Mouse (Mus musculus) R1 (cell line): ENCODE results near the gene Trim71.

Source experiments
- DNase-seq: peaks from one replicate; pipeline ENCODE4 v3.0.0-alpha.2; 2018; ENCODE audit warnings: low read depth, low spot score

Trim71 gene

DNA sequence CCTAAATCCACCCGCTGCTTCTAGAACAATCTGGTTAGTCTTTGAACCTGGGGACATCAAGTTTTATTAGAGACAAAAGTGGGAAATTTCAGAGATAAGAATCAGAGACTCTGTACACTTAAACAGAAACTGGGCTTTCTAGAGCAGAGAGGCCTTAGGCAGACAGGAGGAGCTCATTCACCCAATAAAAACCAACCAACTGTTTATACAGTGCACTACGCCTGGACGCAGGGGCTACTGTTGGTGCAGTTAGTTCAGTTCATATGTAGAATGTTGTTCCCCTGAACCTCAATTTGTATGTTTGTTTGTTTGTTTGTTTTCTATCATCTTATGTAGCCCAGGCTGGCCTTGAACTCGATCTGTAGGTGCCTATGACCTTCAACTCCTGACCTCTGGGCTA lies 77.4 kb downstream of the Trim71 start:
- DNase-seq, result no peak

DNA sequence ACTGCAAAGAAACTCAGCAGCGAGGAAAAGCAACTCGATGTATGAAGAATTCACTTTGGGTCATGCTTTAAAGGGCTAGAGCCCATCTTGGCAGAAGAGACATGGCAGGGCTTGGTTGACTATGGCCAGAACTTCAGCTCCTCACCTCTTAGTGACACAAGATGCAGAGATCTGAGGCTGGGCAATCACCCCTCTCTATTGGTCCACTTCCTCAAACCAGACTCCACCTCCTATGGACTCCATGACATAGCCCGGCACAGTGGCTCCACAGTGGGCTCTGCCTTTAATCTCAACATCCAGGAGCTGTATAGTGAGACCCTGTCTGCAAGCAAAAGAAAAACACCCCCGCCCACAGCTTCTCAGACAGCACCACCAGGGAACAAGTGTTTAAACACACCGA lies 79.4 kb downstream of the Trim71 start:
- peak; percentile 58 for DNase-seq

DNA sequence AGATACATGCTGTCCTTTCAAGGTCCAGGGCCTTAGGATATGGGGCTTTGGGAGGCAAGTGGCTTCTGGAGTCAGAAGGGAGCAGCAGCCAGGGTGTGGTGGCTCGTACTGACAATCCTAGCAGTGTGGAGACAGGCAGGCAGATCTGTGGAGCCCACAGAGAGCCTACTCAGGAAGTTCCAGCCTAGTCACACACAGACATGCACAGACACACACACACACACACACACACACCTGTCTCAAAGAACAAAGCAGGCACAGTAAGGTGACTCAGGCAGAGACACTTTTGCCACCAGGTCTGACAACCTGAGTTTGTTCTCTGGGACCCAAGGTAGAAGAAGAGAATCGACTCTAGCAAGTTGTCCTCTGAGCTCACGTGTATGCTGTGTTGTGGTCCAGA lies 83.2 kb downstream of the Trim71 start:
- no peak for DNase-seq

DNA sequence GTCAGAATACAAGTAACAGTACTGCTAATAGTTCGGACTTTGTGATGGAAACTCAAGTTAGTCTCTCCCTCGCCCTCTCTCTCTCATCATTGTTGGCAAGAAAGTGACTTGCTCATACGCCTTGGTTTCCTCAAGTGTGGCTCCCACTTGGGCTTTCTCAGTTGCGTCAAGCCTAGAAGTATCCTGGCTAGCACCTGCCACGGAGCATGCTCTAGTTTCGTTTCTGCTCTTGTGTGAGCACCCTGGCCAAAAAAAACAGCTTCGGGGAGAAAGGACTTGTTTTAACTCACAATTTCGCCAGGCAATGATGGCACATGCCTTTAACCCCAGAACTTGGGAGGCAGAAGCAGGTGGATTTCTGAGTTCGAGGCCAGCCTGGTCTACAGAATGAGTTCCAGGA lies 87.2 kb downstream of the Trim71 start:
- no peak for DNase-seq

DNA sequence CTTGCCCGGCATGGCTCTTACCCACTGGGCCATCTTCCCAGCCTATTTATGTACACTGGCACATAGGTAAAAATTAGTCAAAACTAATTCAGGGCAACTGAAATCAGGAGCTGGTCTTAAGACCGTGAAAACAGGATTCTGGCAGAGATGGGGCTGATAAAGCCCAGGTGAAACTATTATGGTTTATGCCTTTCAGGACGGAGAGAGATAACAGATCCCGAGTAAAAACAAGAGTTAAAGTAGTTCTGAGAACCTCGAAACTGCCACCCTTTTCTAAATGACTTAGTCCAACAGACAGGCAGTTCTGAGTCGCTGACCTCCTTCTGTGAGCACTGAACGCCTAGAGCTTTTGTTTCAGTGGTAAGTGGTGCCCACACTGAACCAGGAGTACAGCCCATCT lies 92.3 kb downstream of the Trim71 start:
- DNase-seq, result no peak

DNA sequence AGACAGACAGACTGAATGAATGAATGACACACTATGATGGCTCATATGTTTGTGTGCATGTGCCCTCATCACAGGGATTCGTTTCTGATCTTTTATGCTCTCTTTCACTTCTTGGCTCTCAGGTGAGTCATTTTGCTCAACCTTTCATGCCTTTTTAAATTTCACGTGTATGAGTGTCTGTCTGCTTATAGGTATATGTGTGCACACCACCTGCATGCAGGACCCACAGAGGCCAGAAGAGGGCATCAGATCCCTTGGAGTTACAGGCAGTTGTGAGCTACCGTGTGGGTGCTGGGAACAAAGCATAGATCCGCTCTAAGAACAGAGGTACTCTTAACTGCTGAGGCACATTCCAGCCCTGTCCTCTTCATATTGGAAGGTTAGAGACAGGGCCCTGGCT lies 95.5 kb downstream of the Trim71 start:
- DNase-seq, result peak; percentile 73

DNA sequence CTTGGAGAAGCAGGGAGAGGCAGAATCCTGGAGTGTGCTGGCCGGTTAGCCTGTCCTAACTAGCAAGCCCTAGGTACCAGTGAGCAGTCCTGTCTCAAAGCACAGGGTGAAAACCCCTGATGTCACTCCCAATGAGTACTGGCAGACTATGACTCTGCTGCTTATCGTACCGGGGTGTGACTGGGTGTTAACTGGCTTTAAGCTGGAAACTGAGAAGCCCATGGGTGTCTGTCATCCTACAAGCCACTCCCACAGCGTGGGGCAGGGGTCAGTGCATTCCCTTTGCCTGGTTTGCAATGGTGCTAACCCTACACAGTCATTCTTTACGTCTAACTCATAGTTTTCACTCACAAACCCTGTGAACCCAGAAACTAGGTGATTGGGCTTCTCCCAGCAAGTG lies 96.0 kb downstream of the Trim71 start:
- no peak for DNase-seq

DNA sequence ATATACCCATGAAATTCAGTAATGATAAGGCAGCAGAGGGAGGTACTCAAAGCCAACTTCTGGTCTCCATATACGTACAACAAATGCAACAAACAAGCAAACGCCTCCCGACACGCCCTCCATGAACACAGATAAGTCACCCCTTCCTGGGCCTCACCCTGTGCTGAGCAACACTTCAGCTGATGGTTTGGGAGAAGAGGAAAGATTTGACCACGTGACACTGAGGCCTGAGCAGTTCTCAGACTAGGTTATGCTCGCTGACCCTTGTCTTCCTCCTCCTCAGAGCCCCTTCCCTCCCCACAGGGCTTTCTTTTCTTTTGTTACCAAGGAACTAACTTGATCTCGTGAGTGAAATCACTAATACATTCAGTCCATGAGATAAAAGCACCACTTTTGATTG lies 97.3 kb downstream of the Trim71 start:
- no peak for DNase-seq

DNA sequence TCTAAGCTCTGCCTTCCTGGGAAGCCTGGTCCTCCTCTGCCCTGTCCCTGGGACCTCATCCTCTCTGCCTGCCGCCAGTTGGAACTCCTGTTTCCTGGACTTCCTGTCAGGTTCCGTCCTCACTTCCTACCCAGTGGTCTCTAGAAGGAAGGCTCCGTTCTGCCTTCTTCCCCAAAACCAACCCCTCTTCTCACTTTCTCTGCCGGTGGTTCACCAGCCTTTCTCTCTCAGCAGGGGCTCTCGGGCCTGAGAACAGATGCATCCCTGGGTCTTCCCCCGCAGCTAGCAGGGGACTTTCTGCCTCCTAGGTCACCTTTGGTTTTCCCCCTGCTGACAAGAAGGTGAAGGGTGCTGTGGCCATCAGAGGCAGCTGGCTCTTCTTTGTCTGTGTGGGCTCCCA lies 98.7 kb downstream of the Trim71 start:
- DNase-seq, result no peak

DNA sequence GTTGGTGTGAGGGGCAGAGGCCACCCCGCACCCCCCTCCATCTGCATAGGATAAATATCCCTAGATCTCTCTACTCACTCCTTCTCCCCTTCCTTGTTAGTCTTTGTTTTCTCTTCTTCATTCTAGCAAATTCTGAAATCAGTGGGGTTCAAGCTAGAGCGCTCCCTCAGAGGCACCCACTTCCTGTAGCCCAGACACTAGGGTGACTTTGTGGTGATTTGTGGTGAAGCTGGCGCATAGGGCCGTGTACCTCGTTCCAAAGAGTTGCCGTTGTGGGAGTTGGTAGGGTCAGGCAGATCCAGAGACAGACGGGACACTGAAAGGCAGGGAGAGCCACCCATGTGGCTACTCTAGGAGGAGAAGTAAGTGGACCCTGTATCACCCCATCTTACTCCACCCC lies 101.6 kb downstream of the Trim71 start:
- no peak for DNase-seq

DNA sequence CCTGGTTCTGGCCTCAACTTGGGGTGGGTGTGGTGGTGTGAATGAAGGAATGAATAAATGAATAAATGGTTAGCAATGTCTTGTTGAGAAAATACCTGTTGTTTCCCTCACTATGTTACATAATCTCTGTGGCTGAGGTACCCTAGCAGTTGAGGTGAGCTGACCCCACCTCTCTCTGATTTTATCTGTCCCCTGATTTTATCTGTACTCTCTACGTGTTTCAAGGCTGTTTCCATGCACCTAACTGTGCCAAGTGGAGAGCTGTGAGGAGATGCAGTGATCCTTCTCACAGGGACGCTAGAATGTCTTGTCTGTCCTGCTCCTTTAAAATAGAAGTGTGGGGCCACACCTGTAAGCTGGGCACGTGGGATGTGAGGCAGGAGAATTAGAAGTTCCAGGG lies 105.7 kb downstream of the Trim71 start:
- DNase-seq, result no peak
